Mouse (Mus musculus) MEL (cell line): ENCODE measurements around the gene Cobl. TPM values are rescaled to one million over a fixed set of nuclear protein-coding genes. Genes with fewer than 3 reads are reported as not detected.

Experiments
- DNase-seq: peaks from one replicate; pipeline ENCODE4 v3.0.0; 2011; ENCODE audit warnings: low read depth, low spot score
- H3K27ac ChIP-seq: 2 replicates; pipeline ENCODE4 v1.5.1; 2012; ENCODE audit warnings: low read depth, mild to moderate bottlenecking, control low read depth, low read length, moderate library complexity; ENCODE audit not compliant: control insufficient read depth
- H3K27me3 ChIP-seq, 2 experiments: fragments of 150-350 bp in 1 of 2; sonication (generic) in 1 of 2; 2 replicates each; pipeline ENCODE4 v1.6.1; 2012; ENCODE audit warnings: low read length in 2 of 2, mild to moderate bottlenecking in 2 of 2, improper control_type of control experiment in 1 of 2, moderate library complexity in 1 of 2; ENCODE audit not compliant: insufficient read depth in 2 of 2, control insufficient read depth in 1 of 2
- H3K36me3 ChIP-seq, 2 experiments: 2 replicates each; pipeline ENCODE4 v1.6.1; 2012 to 2014; ENCODE audit warnings: low read length in 2 of 2, improper control_type of control experiment in 1 of 2, inconsistent platforms in 1 of 2, mild to moderate bottlenecking in 1 of 2; ENCODE audit not compliant: insufficient read depth in 2 of 2, control insufficient read depth in 1 of 2
- H3K4me1 ChIP-seq, 2 experiments: fragments of 150-350 bp in 1 of 2; sonication (generic) in 1 of 2; 2 replicates each; pipeline ENCODE4 v1.6.1; 2012; ENCODE audit warnings: low read length in 2 of 2, improper control_type of control experiment in 1 of 2, mild to moderate bottlenecking in 1 of 2; ENCODE audit not compliant: insufficient read depth in 2 of 2, control insufficient read depth in 1 of 2
- H3K4me3 ChIP-seq, 2 experiments: fragments of 150-350 bp in 1 of 2; sonication (generic) in 1 of 2; 2 replicates each; pipeline ENCODE4 v1.5.1; 2012; ENCODE audit warnings: low read depth in 2 of 2, low read length in 2 of 2, mild to moderate bottlenecking in 2 of 2, moderate library complexity in 2 of 2, control low read depth in 1 of 2, improper control_type of control experiment in 1 of 2; ENCODE audit not compliant: control insufficient read depth in 1 of 2, insufficient read depth in 1 of 2
- H3K79me2 ChIP-seq: 2 replicates; pipeline ENCODE4 v1.6.1; 2012; ENCODE audit warnings: mild to moderate bottlenecking, low read length, moderate library complexity; ENCODE audit not compliant: control insufficient read depth, poor library complexity, insufficient read depth
- H3K9ac ChIP-seq: 2 replicates; pipeline ENCODE4 v1.6.1; 2012; ENCODE audit warnings: low read depth, mild to moderate bottlenecking, control low read depth, low read length, moderate library complexity; ENCODE audit not compliant: control insufficient read depth, poor library complexity, severe bottlenecking
- H3K9me3 ChIP-seq: fragments of 150-350 bp; sonication (generic); replicated peaks from 2 replicates; pipeline ENCODE4 v1.6.1; 2012; ENCODE audit warnings: mild to moderate bottlenecking, low read length, improper control_type of control experiment, moderate library complexity; ENCODE audit not compliant: insufficient read depth
- CHD1 ChIP-seq: IDR thresholded peaks from 2 replicates; pipeline ENCODE4 v1.6.1; 2012; ENCODE audit warnings: low read depth, mild to moderate bottlenecking, inconsistent platforms, low read length, improper control_type of control experiment
- CHD2 ChIP-seq: IDR thresholded peaks from 2 replicates; pipeline ENCODE4 v1.6.1; 2011; ENCODE audit warnings: low read length, improper control_type of control experiment
- CTCF ChIP-seq, 3 experiments: IDR thresholded peaks in 2 of 3; conservative IDR thresholded peaks in 1 of 3; 2 replicates each; pipeline ENCODE4 v1.5.1; 2011 to 2012; ENCODE audit warnings: low read length in 3 of 3, low read depth in 2 of 3, mild to moderate bottlenecking in 2 of 3, improper control_type of control experiment in 1 of 3, inconsistent platforms in 1 of 3, mixed read lengths in 1 of 3, moderate library complexity in 1 of 3; ENCODE audit not compliant: control insufficient read depth in 1 of 3, insufficient read depth in 1 of 3, poor library complexity in 1 of 3, severe bottlenecking in 1 of 3
- E2F4 ChIP-seq: IDR thresholded peaks from 2 replicates; pipeline ENCODE4 v1.6.1; 2011; ENCODE audit warnings: low read depth, low read length, improper control_type of control experiment, borderline replicate concordance
- EP300 ChIP-seq, 2 experiments: IDR thresholded peaks; 2 replicates each; pipeline ENCODE4 v1.6.1; 2011; ENCODE audit warnings: improper control_type of control experiment in 2 of 2, low read length in 2 of 2, low read depth in 1 of 2, mild to moderate bottlenecking in 1 of 2
- ETS1 ChIP-seq: IDR thresholded peaks from 2 replicates; pipeline ENCODE4 v1.6.1; 2012; ENCODE audit warnings: low read depth, mild to moderate bottlenecking, inconsistent platforms, low read length, improper control_type of control experiment, moderate library complexity
- GABPA ChIP-seq: IDR thresholded peaks from 2 replicates; pipeline ENCODE4 v1.6.1; 2012; ENCODE audit warnings: low read depth, mild to moderate bottlenecking, inconsistent platforms, low read length, improper control_type of control experiment, moderate library complexity
- JUND ChIP-seq: IDR thresholded peaks from 2 replicates; pipeline ENCODE4 v1.6.1; 2011; ENCODE audit warnings: low read depth, mild to moderate bottlenecking, improper control_type of control experiment, low read length
- MAFK ChIP-seq: IDR thresholded peaks from 2 replicates; pipeline ENCODE4 v1.6.1; 2011; ENCODE audit warnings: low read depth, mild to moderate bottlenecking, low read length, improper control_type of control experiment, borderline replicate concordance
- MAX ChIP-seq: IDR thresholded peaks from 2 replicates; pipeline ENCODE4 v1.6.1; 2011; ENCODE audit warnings: low read length, improper control_type of control experiment
- MAZ ChIP-seq: IDR thresholded peaks from 2 replicates; pipeline ENCODE4 v1.6.1; 2012; ENCODE audit warnings: low read depth, mild to moderate bottlenecking, inconsistent platforms, low read length, improper control_type of control experiment
- MXI1 ChIP-seq: IDR thresholded peaks from 2 replicates; pipeline ENCODE4 v1.6.1; 2011; ENCODE audit warnings: mild to moderate bottlenecking, low read depth, low read length, improper control_type of control experiment
- NELFE ChIP-seq: IDR thresholded peaks from 2 replicates; pipeline ENCODE4 v1.6.1; 2011; ENCODE audit warnings: low read depth, low read length, improper control_type of control experiment
- POLR2A ChIP-seq, 2 experiments: IDR thresholded peaks; 2 replicates each; pipeline ENCODE4 v1.6.1; 2011 to 2012; ENCODE audit warnings: low read length in 2 of 2, mild to moderate bottlenecking in 2 of 2, control low read depth in 1 of 2, improper control_type of control experiment in 1 of 2, low read depth in 1 of 2, moderate library complexity in 1 of 2; ENCODE audit not compliant: control insufficient read depth in 1 of 2, insufficient read depth in 1 of 2, poor library complexity in 1 of 2
- POLR2AphosphoS2 ChIP-seq: IDR thresholded peaks from 2 replicates; pipeline ENCODE4 v1.6.1; 2011; ENCODE audit warnings: low read length, improper control_type of control experiment
- RAD21 ChIP-seq: IDR thresholded peaks from 2 replicates; pipeline ENCODE4 v1.6.1; 2011; ENCODE audit warnings: mild to moderate bottlenecking, low read depth, low read length, improper control_type of control experiment
- RCOR1 ChIP-seq: IDR thresholded peaks from 2 replicates; pipeline ENCODE4 v1.6.1; 2012; ENCODE audit warnings: low read depth, mild to moderate bottlenecking, inconsistent platforms, low read length, improper control_type of control experiment
- SIN3A ChIP-seq: IDR thresholded peaks from 2 replicates; pipeline ENCODE4 v1.6.1; 2012; ENCODE audit warnings: low read length, improper control_type of control experiment, inconsistent platforms
- TBP ChIP-seq: IDR thresholded peaks from 2 replicates; pipeline ENCODE4 v1.8.0; 2011; ENCODE audit warnings: low read depth, low read length, improper control_type of control experiment
- USF1 ChIP-seq: IDR thresholded peaks from 2 replicates; pipeline ENCODE4 v1.6.1; 2014; ENCODE audit warnings: low read depth, mild to moderate bottlenecking, inconsistent platforms, low read length, improper control_type of control experiment, moderate library complexity
- ZKSCAN1 ChIP-seq: IDR thresholded peaks from 2 replicates; pipeline ENCODE4 v1.6.1; 2012; ENCODE audit warnings: low read depth, mild to moderate bottlenecking, inconsistent platforms, low read length, improper control_type of control experiment, moderate library complexity
- polyA plus RNA-seq, 2 experiments: library from polyadenylated mRNA; stranded (reverse) in 1 of 2; unstranded in 1 of 2; fragments of >175 nt in 1 of 2; fragments of >200 nt in 1 of 2; gene quantifications; 2 replicates each; pipeline versions ENCODE4 v1.2.1 to v1.2.4; 2012; ENCODE audit warnings: low replicate concordance in 2 of 2, low read depth in 1 of 2; ENCODE audit not compliant: insufficient read length in 2 of 2, insufficient read depth in 1 of 2, missing spikeins in 1 of 2
- total RNA-seq: library from RNA; depleted of rRNA; stranded (reverse); fragments of 300-350 nt; gene quantifications from 2 replicates; pipeline ENCODE4 v1.2.3, GENCODE M21; 2012

The Cobl gene
- total and polyA plus RNA-seq, 3 experiments: not detected

DNA sequence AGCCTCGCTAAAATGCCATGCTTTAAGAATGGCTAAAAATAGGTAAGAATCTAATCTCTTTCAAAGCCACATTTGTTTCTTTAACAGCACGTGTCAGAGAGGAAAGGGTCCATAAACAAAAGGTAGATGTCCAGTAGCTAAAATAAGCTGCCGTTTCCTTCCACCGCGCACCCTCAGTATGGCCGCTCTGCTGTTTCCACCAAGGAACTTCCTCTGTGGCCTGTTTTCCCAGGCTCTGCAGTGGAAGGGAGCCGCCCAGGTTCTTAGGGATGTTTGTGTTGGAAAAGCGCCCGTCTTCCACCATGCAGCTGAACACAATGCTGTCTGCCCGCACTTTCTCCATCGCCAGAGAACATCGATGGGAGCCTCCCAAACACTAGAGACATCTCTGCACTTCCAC lies 128.6 kb downstream of the Cobl start:
- H3K79me2 ChIP-seq: no peaks in the 10 kb centered on the region
- DNase-seq: no peak
- no peak overlapping the region for H3K9ac ChIP-seq
- no peak overlapping the region for H3K4me3 ChIP-seq
- no peaks in the 10 kb centered on the region for H3K9me3 ChIP-seq
- no peak for TF ChIP-seq ETS1
- TF ChIP-seq TBP: no peak
- TF ChIP-seq CTCF (IDR thresholded peaks at IDR 0.05 in 2 of 3, conservative IDR thresholded peaks at IDR 0.05 in 1 of 3; ENCODE audit: control insufficient read depth in 1 of 3, insufficient read depth in 1 of 3, low read depth in 2 of 3, low read length in 3 of 3, poor library complexity in 1 of 3, severe bottlenecking in 1 of 3): no peak
- TF ChIP-seq POLR2A (IDR thresholded peaks at IDR 0.05; ENCODE audit: control insufficient read depth in 1 of 2, insufficient read depth in 1 of 2, low read depth in 1 of 2, low read length in 2 of 2, poor library complexity in 1 of 2): no peak
- TF ChIP-seq CHD1: no peak
- TF ChIP-seq GABPA: no peak
- no peak for TF ChIP-seq MAZ
- no peak for TF ChIP-seq CHD2
- TF ChIP-seq SIN3A: no peak
- TF ChIP-seq MXI1: no peak
- TF ChIP-seq POLR2AphosphoS2: no peak
- TF ChIP-seq E2F4: no peak
- TF ChIP-seq JUND: no peak
- TF ChIP-seq MAX: no peak
- TF ChIP-seq RCOR1: no peak
- no peak for TF ChIP-seq ZKSCAN1
- no peak for TF ChIP-seq MAFK
- TF ChIP-seq USF1: no peak
- TF ChIP-seq EP300 (IDR thresholded peaks at IDR 0.05; ENCODE audit: low read depth in 1 of 2, low read length in 2 of 2): no peak
- TF ChIP-seq RAD21: no peak
- no peaks in the 10 kb centered on the region for H3K36me3 ChIP-seq
- H3K4me1 ChIP-seq: no peaks in the 10 kb centered on the region
- H3K27ac ChIP-seq: no peak overlapping the region
- H3K27me3 ChIP-seq: no peaks in the 10 kb centered on the region; a peak in 1 of 4 replicates

DNA sequence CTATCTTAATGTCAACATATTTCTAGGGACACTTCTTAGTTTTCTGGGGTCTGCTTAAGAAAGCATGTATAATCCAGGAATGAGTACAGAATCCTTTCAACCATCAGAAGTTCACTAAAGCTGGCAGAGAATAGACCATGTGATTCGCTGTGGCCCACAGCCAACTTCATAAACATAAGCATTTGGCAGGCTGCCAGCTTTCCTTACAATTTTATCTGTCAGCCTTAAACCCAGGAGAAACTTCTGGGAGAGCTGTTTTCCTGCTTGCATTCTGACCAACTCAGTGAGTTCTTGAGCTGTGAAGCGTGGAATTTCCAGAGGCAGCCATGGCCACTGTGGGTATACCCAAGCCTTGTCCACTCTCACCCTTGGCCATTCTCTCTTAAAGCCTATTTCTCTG lies 132.8 kb downstream of the Cobl start:
- peak; percentile 10 for DNase-seq
- no peak overlapping the region for H3K4me3 ChIP-seq
- no peaks in the 10 kb centered on the region for H3K36me3 ChIP-seq
- no peaks in the 10 kb centered on the region for H3K79me2 ChIP-seq
- H3K27ac ChIP-seq: no peak overlapping the region
- H3K9ac ChIP-seq: no peak overlapping the region
- TF ChIP-seq NELFE: no peak
- no peak for TF ChIP-seq POLR2AphosphoS2
- TF ChIP-seq MAZ: no peak
- TF ChIP-seq POLR2A (IDR thresholded peaks at IDR 0.05; ENCODE audit: control insufficient read depth in 1 of 2, insufficient read depth in 1 of 2, low read depth in 1 of 2, low read length in 2 of 2, poor library complexity in 1 of 2): no peak
- H3K27me3 ChIP-seq: no peaks in the 10 kb centered on the region; a peak in 1 of 4 replicates
- H3K9me3 ChIP-seq: no peaks in the 10 kb centered on the region
- H3K4me1 ChIP-seq: no peaks in the 10 kb centered on the region
